Mouse (Mus musculus) MEL (cell line): ENCODE data around the gene Tspan18. TPM values are rescaled to one million over a fixed set of nuclear protein-coding genes. Genes with fewer than 3 reads are reported as not detected.

Experiments
- DNase-seq: peaks from one replicate; pipeline ENCODE4 v3.0.0; 2011; ENCODE audit warnings: low read depth, low spot score
- H3K27ac ChIP-seq: 2 replicates; pipeline ENCODE4 v1.5.1; 2012; ENCODE audit warnings: low read depth, mild to moderate bottlenecking, control low read depth, low read length, moderate library complexity; ENCODE audit not compliant: control insufficient read depth
- H3K27me3 ChIP-seq, 2 experiments: fragments of 150-350 bp in 1 of 2; sonication (generic) in 1 of 2; 2 replicates each; pipeline ENCODE4 v1.6.1; 2012; ENCODE audit warnings: low read length in 2 of 2, mild to moderate bottlenecking in 2 of 2, improper control_type of control experiment in 1 of 2, moderate library complexity in 1 of 2; ENCODE audit not compliant: insufficient read depth in 2 of 2, control insufficient read depth in 1 of 2
- H3K36me3 ChIP-seq, 2 experiments: 2 replicates each; pipeline ENCODE4 v1.6.1; 2012 to 2014; ENCODE audit warnings: low read length in 2 of 2, improper control_type of control experiment in 1 of 2, inconsistent platforms in 1 of 2, mild to moderate bottlenecking in 1 of 2; ENCODE audit not compliant: insufficient read depth in 2 of 2, control insufficient read depth in 1 of 2
- H3K4me1 ChIP-seq, 2 experiments: fragments of 150-350 bp in 1 of 2; sonication (generic) in 1 of 2; 2 replicates each; pipeline ENCODE4 v1.6.1; 2012; ENCODE audit warnings: low read length in 2 of 2, improper control_type of control experiment in 1 of 2, mild to moderate bottlenecking in 1 of 2; ENCODE audit not compliant: insufficient read depth in 2 of 2, control insufficient read depth in 1 of 2
- H3K4me3 ChIP-seq, 2 experiments: fragments of 150-350 bp in 1 of 2; sonication (generic) in 1 of 2; 2 replicates each; pipeline ENCODE4 v1.5.1; 2012; ENCODE audit warnings: low read depth in 2 of 2, low read length in 2 of 2, mild to moderate bottlenecking in 2 of 2, moderate library complexity in 2 of 2, control low read depth in 1 of 2, improper control_type of control experiment in 1 of 2; ENCODE audit not compliant: control insufficient read depth in 1 of 2, insufficient read depth in 1 of 2
- H3K79me2 ChIP-seq: 2 replicates; pipeline ENCODE4 v1.6.1; 2012; ENCODE audit warnings: mild to moderate bottlenecking, low read length, moderate library complexity; ENCODE audit not compliant: control insufficient read depth, poor library complexity, insufficient read depth
- H3K9ac ChIP-seq: 2 replicates; pipeline ENCODE4 v1.6.1; 2012; ENCODE audit warnings: low read depth, mild to moderate bottlenecking, control low read depth, low read length, moderate library complexity; ENCODE audit not compliant: control insufficient read depth, poor library complexity, severe bottlenecking
- H3K9me3 ChIP-seq: fragments of 150-350 bp; sonication (generic); replicated peaks from 2 replicates; pipeline ENCODE4 v1.6.1; 2012; ENCODE audit warnings: mild to moderate bottlenecking, low read length, improper control_type of control experiment, moderate library complexity; ENCODE audit not compliant: insufficient read depth
- BHLHE40 ChIP-seq: IDR thresholded peaks from 2 replicates; pipeline ENCODE4 v1.6.1; 2012; ENCODE audit warnings: low read depth, mild to moderate bottlenecking, inconsistent platforms, low read length, improper control_type of control experiment, borderline replicate concordance
- CHD2 ChIP-seq: IDR thresholded peaks from 2 replicates; pipeline ENCODE4 v1.6.1; 2011; ENCODE audit warnings: low read length, improper control_type of control experiment
- CTCF ChIP-seq, 3 experiments: IDR thresholded peaks in 2 of 3; conservative IDR thresholded peaks in 1 of 3; 2 replicates each; pipeline ENCODE4 v1.5.1; 2011 to 2012; ENCODE audit warnings: low read length in 3 of 3, low read depth in 2 of 3, mild to moderate bottlenecking in 2 of 3, improper control_type of control experiment in 1 of 3, inconsistent platforms in 1 of 3, mixed read lengths in 1 of 3, moderate library complexity in 1 of 3; ENCODE audit not compliant: control insufficient read depth in 1 of 3, insufficient read depth in 1 of 3, poor library complexity in 1 of 3, severe bottlenecking in 1 of 3
- E2F4 ChIP-seq: IDR thresholded peaks from 2 replicates; pipeline ENCODE4 v1.6.1; 2011; ENCODE audit warnings: low read depth, low read length, improper control_type of control experiment, borderline replicate concordance
- ELF1 ChIP-seq: IDR thresholded peaks from 2 replicates; pipeline ENCODE4 v1.6.1; 2014; ENCODE audit warnings: low read depth, mild to moderate bottlenecking, inconsistent platforms, low read length, improper control_type of control experiment, moderate library complexity
- ETS1 ChIP-seq: IDR thresholded peaks from 2 replicates; pipeline ENCODE4 v1.6.1; 2012; ENCODE audit warnings: low read depth, mild to moderate bottlenecking, inconsistent platforms, low read length, improper control_type of control experiment, moderate library complexity
- HCFC1 ChIP-seq: IDR thresholded peaks from 2 replicates; pipeline ENCODE4 v1.6.1; 2012; ENCODE audit warnings: low read depth, mild to moderate bottlenecking, inconsistent platforms, low read length, improper control_type of control experiment, moderate library complexity
- JUND ChIP-seq: IDR thresholded peaks from 2 replicates; pipeline ENCODE4 v1.6.1; 2011; ENCODE audit warnings: low read depth, mild to moderate bottlenecking, improper control_type of control experiment, low read length
- MAFK ChIP-seq: IDR thresholded peaks from 2 replicates; pipeline ENCODE4 v1.6.1; 2011; ENCODE audit warnings: low read depth, mild to moderate bottlenecking, low read length, improper control_type of control experiment, borderline replicate concordance
- MAX ChIP-seq: IDR thresholded peaks from 2 replicates; pipeline ENCODE4 v1.6.1; 2011; ENCODE audit warnings: low read length, improper control_type of control experiment
- MAZ ChIP-seq: IDR thresholded peaks from 2 replicates; pipeline ENCODE4 v1.6.1; 2012; ENCODE audit warnings: low read depth, mild to moderate bottlenecking, inconsistent platforms, low read length, improper control_type of control experiment
- MEF2A ChIP-seq: IDR thresholded peaks from 2 replicates; pipeline ENCODE4 v1.6.1; 2014; ENCODE audit warnings: low read depth, mild to moderate bottlenecking, inconsistent platforms, low read length, improper control_type of control experiment; ENCODE audit not compliant: poor library complexity, insufficient replicate concordance, severe bottlenecking; ENCODE audit errors: extremely low read depth
- MXI1 ChIP-seq: IDR thresholded peaks from 2 replicates; pipeline ENCODE4 v1.6.1; 2011; ENCODE audit warnings: mild to moderate bottlenecking, low read depth, low read length, improper control_type of control experiment
- MYB ChIP-seq: IDR thresholded peaks from 2 replicates; pipeline ENCODE4 v1.6.1; 2011; ENCODE audit warnings: mild to moderate bottlenecking, low read depth, low read length, improper control_type of control experiment
- MYC ChIP-seq: IDR thresholded peaks from 2 replicates; pipeline ENCODE4 v1.6.1; 2011; ENCODE audit warnings: low read depth, mild to moderate bottlenecking, low read length, improper control_type of control experiment, moderate library complexity
- NELFE ChIP-seq: IDR thresholded peaks from 2 replicates; pipeline ENCODE4 v1.6.1; 2011; ENCODE audit warnings: low read depth, low read length, improper control_type of control experiment
- POLR2AphosphoS2 ChIP-seq: IDR thresholded peaks from 2 replicates; pipeline ENCODE4 v1.6.1; 2011; ENCODE audit warnings: low read length, improper control_type of control experiment
- SIN3A ChIP-seq: IDR thresholded peaks from 2 replicates; pipeline ENCODE4 v1.6.1; 2012; ENCODE audit warnings: low read length, improper control_type of control experiment, inconsistent platforms
- TAL1 ChIP-seq: IDR thresholded peaks from 2 replicates; pipeline ENCODE4 v1.6.1; 2012; ENCODE audit warnings: mild to moderate bottlenecking, inconsistent platforms, low read length, moderate library complexity, mixed read lengths
- UBTF ChIP-seq: IDR thresholded peaks from 2 replicates; pipeline ENCODE4 v1.6.1; 2012; ENCODE audit warnings: low read depth, mild to moderate bottlenecking, inconsistent platforms, low read length, improper control_type of control experiment, moderate library complexity, borderline replicate concordance; ENCODE audit not compliant: insufficient read depth
- ZC3H11A ChIP-seq: IDR thresholded peaks from 2 replicates; pipeline ENCODE4 v1.6.1; 2012; ENCODE audit warnings: low read depth, mild to moderate bottlenecking, inconsistent platforms, low read length, improper control_type of control experiment
- ZKSCAN1 ChIP-seq: IDR thresholded peaks from 2 replicates; pipeline ENCODE4 v1.6.1; 2012; ENCODE audit warnings: low read depth, mild to moderate bottlenecking, inconsistent platforms, low read length, improper control_type of control experiment, moderate library complexity
- ZMIZ1 ChIP-seq: IDR thresholded peaks from 2 replicates; pipeline ENCODE4 v1.6.1; 2012; ENCODE audit warnings: low read depth, mild to moderate bottlenecking, inconsistent platforms, low read length, improper control_type of control experiment, moderate library complexity
- ZNF384 ChIP-seq: IDR thresholded peaks from 2 replicates; pipeline ENCODE4 v1.6.1; 2012; ENCODE audit warnings: low read depth, mild to moderate bottlenecking, inconsistent platforms, low read length, improper control_type of control experiment
- polyA plus RNA-seq, 2 experiments: library from polyadenylated mRNA; stranded (reverse) in 1 of 2; unstranded in 1 of 2; fragments of >175 nt in 1 of 2; fragments of >200 nt in 1 of 2; gene quantifications; 2 replicates each; pipeline versions ENCODE4 v1.2.1 to v1.2.4; 2012; ENCODE audit warnings: low replicate concordance in 2 of 2, low read depth in 1 of 2; ENCODE audit not compliant: insufficient read length in 2 of 2, insufficient read depth in 1 of 2, missing spikeins in 1 of 2
- total RNA-seq: library from RNA; depleted of rRNA; stranded (reverse); fragments of 300-350 nt; gene quantifications from 2 replicates; pipeline ENCODE4 v1.2.3, GENCODE M21; 2012

The Tspan18 gene
- total and polyA plus RNA-seq, 3 experiments = 2.2 to 4.4 TPM; not detected in 1

- DNase-seq = no peak
- no peaks in the 10 kb centered on the region for H3K4me1 ChIP-seq
- no peak overlapping the region for H3K9ac ChIP-seq
- no peaks in the 10 kb centered on the region for H3K9me3 ChIP-seq
- no peaks in the 10 kb centered on the region for H3K79me2 ChIP-seq
- peaks cover 2 to 11% of the 10 kb centered on the region in 2 experiments; a peak in 3 of 4 replicates for H3K27me3 ChIP-seq
- no peak overlapping the region for H3K4me3 ChIP-seq
- H3K36me3 ChIP-seq = no peaks in the 10 kb centered on the region
- H3K27ac ChIP-seq = no peak overlapping the region
- no peak for TF ChIP-seq ZMIZ1
- TF ChIP-seq CTCF (IDR thresholded peaks at IDR 0.05 in 2 of 3, conservative IDR thresholded peaks at IDR 0.05 in 1 of 3; ENCODE audit: control insufficient read depth in 1 of 3, insufficient read depth in 1 of 3, low read depth in 2 of 3, low read length in 3 of 3, poor library complexity in 1 of 3, severe bottlenecking in 1 of 3) = no peak
- TF ChIP-seq CHD2 = no peak
- no peak for TF ChIP-seq MYB
- no peak for TF ChIP-seq NELFE
- TF ChIP-seq MAFK = no peak
- TF ChIP-seq JUND = no peak
- no peak for TF ChIP-seq BHLHE40
- TF ChIP-seq ZKSCAN1 = no peak
- no peak for TF ChIP-seq POLR2AphosphoS2
- no peak for TF ChIP-seq UBTF
- TF ChIP-seq TAL1 = no peak
- no peak for TF ChIP-seq MEF2A
- TF ChIP-seq SIN3A = no peak
- no peak for TF ChIP-seq ZNF384
- no peak for TF ChIP-seq E2F4
- no peak for TF ChIP-seq ZC3H11A
Observed at GRCm38 (mm10) chr2:93175278-93175677, 159.0 kb downstream of the Tspan18 start.

GRCm38 (mm10) chr2:93174159-93174558 lies 160.1 kb downstream of the Tspan18 start:
- peaks cover 2 to 11% of the 10 kb centered on the region in 2 experiments; a peak in 3 of 4 replicates for H3K27me3 ChIP-seq
- no peaks in the 10 kb centered on the region for H3K79me2 ChIP-seq
- H3K4me1 ChIP-seq = no peaks in the 10 kb centered on the region
- H3K9me3 ChIP-seq = no peaks in the 10 kb centered on the region
- DNase-seq = no peak
- H3K9ac ChIP-seq = no peak overlapping the region
- no peak for TF ChIP-seq MAX
- TF ChIP-seq ETS1 = no peak
- TF ChIP-seq ELF1 = no peak
- no peak for TF ChIP-seq MYC
- TF ChIP-seq MAZ = no peak
- no peak for TF ChIP-seq HCFC1
- TF ChIP-seq MXI1 = no peak
- no peak for TF ChIP-seq ZKSCAN1
- TF ChIP-seq, all 39 proteins: peak for 0
- H3K36me3 ChIP-seq = no peaks in the 10 kb centered on the region
- H3K4me3 ChIP-seq = no peak overlapping the region
- no peak overlapping the region for H3K27ac ChIP-seq
